Mouse (Mus musculus) 3T3-L1 (cell line): ENCODE data around the gene Rtl6.

Experiments
- DNase-seq: peaks from one replicate; pipeline ENCODE4 v3.0.0-alpha.2; 2015; ENCODE audit warnings: low read depth, low spot score

The Rtl6 gene

GRCm38 (mm10) chr15:84557189-84557921 lies at the start of gene Rtl6:
Gene Rtl6, minus strand, starts transcription at chr15:84557823.
- no peak for DNase-seq

- no peak for DNase-seq
Measured at GRCm38 (mm10) chr15:84603267-84603963, 45.8 kb upstream of the Rtl6 start.

- DNase-seq: no peak
Measured at GRCm38 (mm10) chr15:84600977-84601595, 43.5 kb upstream of the Rtl6 start.

GRCm38 (mm10) chr15:84598911-84599310 lies 41.3 kb upstream of the Rtl6 start:
- DNase-seq: no peak

GRCm38 (mm10) chr15:84597816-84598215 lies 40.2 kb upstream of the Rtl6 start:
- no peak for DNase-seq

- DNase-seq: peak; percentile 16
Measured at GRCm38 (mm10) chr15:84597021-84597420, 39.4 kb upstream of the Rtl6 start.

GRCm38 (mm10) chr15:84595241-84595945 lies 37.8 kb upstream of the Rtl6 start:
- no peak for DNase-seq

- DNase-seq: no peak
Measured at GRCm38 (mm10) chr15:84593514-84593913, 35.9 kb upstream of the Rtl6 start.

GRCm38 (mm10) chr15:84592240-84592639 lies 34.6 kb upstream of the Rtl6 start:
- no peak for DNase-seq

GRCm38 (mm10) chr15:84591573-84592139 lies 34.0 kb upstream of the Rtl6 start:
- no peak for DNase-seq

GRCm38 (mm10) chr15:84588371-84588821 lies 30.8 kb upstream of the Rtl6 start:
- DNase-seq: no peak

GRCm38 (mm10) chr15:84578607-84579006 lies 21.0 kb upstream of the Rtl6 start:
- DNase-seq: no peak

- DNase-seq: no peak
Measured at GRCm38 (mm10) chr15:84577019-84577418, 19.4 kb upstream of the Rtl6 start.

- no peak for DNase-seq
Measured at GRCm38 (mm10) chr15:84566568-84567110, 9.0 kb upstream of the Rtl6 start.

GRCm38 (mm10) chr15:84561501-84561900 lies 3.9 kb upstream of the Rtl6 start:
- no peak for DNase-seq

- no peak for DNase-seq
Measured at GRCm38 (mm10) chr15:84556674-84557073, 949 bp downstream of the Rtl6 start.

GRCm38 (mm10) chr15:84551065-84551464 lies 6.6 kb downstream of the Rtl6 start:
- DNase-seq: no peak

- no peak for DNase-seq
Measured at GRCm38 (mm10) chr15:84549291-84549797, 8.3 kb downstream of the Rtl6 start.

GRCm38 (mm10) chr15:84546028-84546427 lies 11.6 kb downstream of the Rtl6 start:
- DNase-seq: peak; percentile 11

- no peak for DNase-seq
Measured at GRCm38 (mm10) chr15:84541175-84541574, 16.4 kb downstream of the Rtl6 start.

GRCm38 (mm10) chr15:84538974-84539588 lies 18.5 kb downstream of the Rtl6 start:
- DNase-seq: no peak
